Mouse (Mus musculus): Measurements from ENCODE around the gene Rasal2. TPM values are rescaled to one million over a fixed set of nuclear protein-coding genes. Genes with fewer than 3 reads are reported as not detected.

The Rasal2 gene
- polyA plus RNA-seq, 1 experiment from 2014 or later = 15.3 TPM

DNA sequence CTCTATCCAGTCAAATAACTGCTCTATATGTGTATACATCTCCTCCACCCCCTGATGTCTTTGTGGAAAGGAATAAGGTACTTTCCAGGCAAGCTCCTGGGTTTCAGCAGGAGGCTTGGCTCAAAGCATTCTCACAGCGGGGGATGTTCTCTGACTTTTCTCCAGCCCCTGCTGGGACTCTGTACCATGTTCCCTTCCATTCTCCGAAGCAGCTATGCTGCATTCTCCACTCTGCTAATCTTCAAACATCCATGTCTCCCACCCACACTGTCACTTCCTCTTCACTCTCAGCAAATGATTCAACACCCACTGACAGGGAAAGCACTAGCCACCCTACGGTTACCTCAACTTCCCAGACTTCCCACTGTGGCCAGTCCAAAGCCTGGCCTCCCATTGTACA lies 20.9 kb upstream of the Rasal2 start:
- H3K9ac ChIP-seq (replicated peaks; ENCODE audit: low read depth) = no peak overlapping the region
- ATAC-seq = no peak

DNA sequence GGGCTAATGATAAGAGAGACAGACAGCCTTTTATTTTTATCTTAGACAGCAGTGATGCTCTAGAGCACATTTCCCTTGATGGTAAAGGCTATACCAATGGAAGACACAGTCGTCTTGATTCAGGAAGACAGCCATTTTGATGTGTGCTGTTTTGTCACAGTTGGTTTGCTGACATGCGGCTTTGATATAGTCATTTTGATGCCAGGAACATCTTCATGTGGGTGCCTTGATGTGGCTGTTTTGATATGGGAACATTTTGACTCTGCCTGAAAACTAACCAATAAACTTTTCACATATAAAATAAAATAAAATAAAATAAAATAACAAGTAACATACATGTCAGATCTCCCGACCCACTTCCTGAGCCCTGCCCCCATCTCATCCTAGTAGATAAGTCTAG lies 16.0 kb upstream of the Rasal2 start:
- no peak overlapping the region for H3K9ac ChIP-seq (replicated peaks; ENCODE audit: low read depth)
- H3K4me3 ChIP-seq (ENCODE audit: low read depth, low read length) = no peak overlapping the region
- no peaks in the 10 kb centered on the region for H3K4me1 ChIP-seq (ENCODE audit: insufficient read depth, low read depth, low read length)
- H3K27ac ChIP-seq (ENCODE audit: low read length) = no peak overlapping the region
- ATAC-seq = no peak
- DNase-seq (ENCODE audit: low spot score) = no peak
- no peaks in the 10 kb centered on the region for H3K9me3 ChIP-seq (ENCODE audit: low read length)
- TF ChIP-seq EP300 (IDR thresholded peaks at IDR 0.05) = no peak
- no peak for TF ChIP-seq CTCF (IDR thresholded peaks at IDR 0.05)
- no peak overlapping the region for H3K4me2 ChIP-seq (replicated peaks; ENCODE audit: low read depth, low read length)
- H3K36me3 ChIP-seq (ENCODE audit: insufficient read depth, low read length) = no peaks in the 10 kb centered on the region
- 82% methylated on average over 3 of the region's 3 CpGs for whole genome bisulfite sequencing
- H3K27me3 ChIP-seq (replicated peaks; ENCODE audit: insufficient read depth, low read length) = no peaks in the 10 kb centered on the region

More for the DNA sequence above, 20.9 kb upstream of the Rasal2 start:
- no peaks in the 10 kb centered on the region for H3K9me3 ChIP-seq (ENCODE audit: low read length)
- H3K4me3 ChIP-seq (ENCODE audit: low read depth, low read length) = no peak overlapping the region
- no peak for DNase-seq (ENCODE audit: low spot score)
- no peaks in the 10 kb centered on the region for H3K27me3 ChIP-seq (replicated peaks; ENCODE audit: insufficient read depth, low read length)
- H3K4me1 ChIP-seq (ENCODE audit: insufficient read depth, low read depth, low read length) = no peaks in the 10 kb centered on the region
- TF ChIP-seq CTCF (IDR thresholded peaks at IDR 0.05) (no peak), EP300 (IDR thresholded peaks at IDR 0.05) (no peak)
- no peak overlapping the region for H3K27ac ChIP-seq (ENCODE audit: low read length)
- WGBS = 26% methylated on average over 3 of the region's 3 CpGs
- H3K36me3 ChIP-seq (ENCODE audit: insufficient read depth, low read length) = no peaks in the 10 kb centered on the region
- no peak overlapping the region for H3K4me2 ChIP-seq (replicated peaks; ENCODE audit: low read depth, low read length)

DNA sequence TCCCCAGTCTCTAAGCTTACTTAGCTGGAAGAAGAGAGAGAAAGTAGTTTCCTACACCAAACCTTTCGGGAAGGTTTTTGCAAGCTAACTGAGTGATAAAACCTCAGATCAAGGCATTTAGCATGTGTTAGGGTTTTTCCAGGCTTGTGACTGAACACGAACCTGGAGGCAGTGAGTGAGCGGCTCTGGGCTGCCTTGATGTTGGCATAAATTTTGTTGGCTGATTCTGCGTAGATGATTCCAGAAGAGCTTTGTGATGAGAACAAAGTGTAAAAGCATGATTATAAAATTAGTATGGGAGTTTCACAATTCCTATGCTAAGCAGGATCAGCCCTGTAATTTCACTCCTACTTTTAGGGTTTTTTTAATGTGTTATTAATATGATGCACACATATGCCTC lies 15.2 kb upstream of the Rasal2 start:
- TF ChIP-seq CTCF (IDR thresholded peaks at IDR 0.05) = no peak
- TF ChIP-seq EP300 (IDR thresholded peaks at IDR 0.05) = no peak
- H3K27me3 ChIP-seq (replicated peaks; ENCODE audit: insufficient read depth, low read length) = no peaks in the 10 kb centered on the region
- no peaks in the 10 kb centered on the region for H3K4me1 ChIP-seq (ENCODE audit: insufficient read depth, low read depth, low read length)
- ATAC-seq = no peak
- H3K4me3 ChIP-seq (ENCODE audit: low read depth, low read length) = no peak overlapping the region
- WGBS = 97% methylated on average over 4 of the region's 4 CpGs
- no peaks in the 10 kb centered on the region for H3K36me3 ChIP-seq (ENCODE audit: insufficient read depth, low read length)
- DNase-seq (ENCODE audit: low spot score) = no peak
- H3K9ac ChIP-seq (replicated peaks; ENCODE audit: low read depth) = no peak overlapping the region
- H3K9me3 ChIP-seq (ENCODE audit: low read length) = no peaks in the 10 kb centered on the region
- H3K4me2 ChIP-seq (replicated peaks; ENCODE audit: low read depth, low read length) = no peak overlapping the region
- no peak overlapping the region for H3K27ac ChIP-seq (ENCODE audit: low read length)

DNA sequence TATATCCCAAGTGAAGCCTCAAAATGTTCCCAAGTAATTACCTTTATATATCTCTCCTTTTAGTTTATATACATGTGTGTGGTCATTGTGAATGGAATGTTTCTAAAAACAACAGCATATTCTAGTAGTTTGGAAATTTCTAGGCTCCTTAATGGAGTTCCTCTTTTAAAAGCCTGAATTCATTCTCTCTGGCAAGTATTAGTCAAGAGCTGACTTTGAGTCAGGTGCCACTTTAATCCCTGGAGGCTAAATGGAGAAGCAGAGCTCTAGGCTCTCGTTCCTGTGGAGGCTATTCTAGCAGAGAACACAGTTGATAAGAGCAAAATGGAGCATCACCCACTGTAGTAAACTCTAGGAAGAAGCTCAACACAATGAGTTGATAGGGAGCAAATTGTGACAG lies 14.5 kb upstream of the Rasal2 start:
- H3K9me3 ChIP-seq (ENCODE audit: low read length) = no peaks in the 10 kb centered on the region
- TF ChIP-seq EP300 (IDR thresholded peaks at IDR 0.05) (no peak), CTCF (IDR thresholded peaks at IDR 0.05) (no peak)

DNA sequence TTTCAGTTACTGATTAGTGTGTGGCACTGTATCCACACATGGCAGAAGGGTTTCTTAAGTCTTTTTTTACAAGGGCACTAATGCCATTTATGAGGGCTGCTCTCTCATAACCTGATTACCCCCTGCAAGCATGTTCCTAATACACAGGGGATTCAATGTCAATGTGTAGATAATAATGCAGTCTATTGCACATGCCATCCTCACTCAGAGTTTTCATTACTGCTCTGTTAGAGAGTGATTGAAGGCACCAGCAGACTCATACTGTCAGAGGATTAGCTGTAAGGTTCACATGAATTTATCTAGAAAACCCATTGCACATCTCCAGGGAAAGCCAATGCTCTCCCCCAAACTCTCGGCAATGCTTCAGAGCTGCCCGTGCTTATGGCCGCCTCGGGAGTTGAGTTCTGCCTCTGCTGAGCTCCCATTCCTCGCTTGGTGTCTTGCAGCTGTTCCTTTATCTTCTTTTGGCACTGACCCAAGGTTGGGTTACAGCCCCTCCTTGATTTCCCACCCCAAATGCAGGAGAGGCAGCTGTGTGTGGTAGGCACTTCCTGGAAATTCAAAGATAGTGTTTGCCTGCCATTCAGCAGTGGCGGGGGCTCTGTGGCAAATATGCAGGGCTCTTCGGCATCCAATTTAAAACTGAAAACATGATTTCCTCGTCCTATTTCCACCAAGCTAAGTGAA lies 13.5 kb upstream of the Rasal2 start:
- H3K9me3 ChIP-seq (ENCODE audit: low read length) = no peaks in the 10 kb centered on the region
- peak; percentile 58 for DNase-seq (ENCODE audit: low spot score)
- H3K9ac ChIP-seq (replicated peaks; ENCODE audit: low read depth) = no peak overlapping the region
- ATAC-seq = peak; percentile 47; the same call in 1 of the 2 replicates
- 25% methylated on average over 8 of the region's 8 CpGs for WGBS
- H3K27me3 ChIP-seq (replicated peaks; ENCODE audit: insufficient read depth, low read length) = no peaks in the 10 kb centered on the region
- H3K4me1 ChIP-seq (ENCODE audit: insufficient read depth, low read depth, low read length) = no peaks in the 10 kb centered on the region
- H3K4me2 ChIP-seq (replicated peaks; ENCODE audit: low read depth, low read length) = peak overlapping the region; percentile 44
- H3K27ac ChIP-seq (ENCODE audit: low read length) = no peak overlapping the region
- no peak for TF ChIP-seq CTCF (IDR thresholded peaks at IDR 0.05)
- no peaks in the 10 kb centered on the region for H3K36me3 ChIP-seq (ENCODE audit: insufficient read depth, low read length)
- no peak overlapping the region for H3K4me3 ChIP-seq (ENCODE audit: low read depth, low read length)

More for the DNA sequence above, 14.5 kb upstream of the Rasal2 start:
- ATAC-seq (no peak), DNase-seq (ENCODE audit: low spot score) (no peak)
- H3K9ac ChIP-seq (replicated peaks; ENCODE audit: low read depth) = no peak overlapping the region
- no peak overlapping the region for H3K27ac ChIP-seq (ENCODE audit: low read length)
- no peaks in the 10 kb centered on the region for H3K4me1 ChIP-seq (ENCODE audit: insufficient read depth, low read depth, low read length)
- H3K4me3 ChIP-seq (ENCODE audit: low read depth, low read length) = no peak overlapping the region
- WGBS = 46% methylated on average over 1 of the region's 1 CpGs
- H3K4me2 ChIP-seq (replicated peaks; ENCODE audit: low read depth, low read length) = no peak overlapping the region
- no peaks in the 10 kb centered on the region for H3K27me3 ChIP-seq (replicated peaks; ENCODE audit: insufficient read depth, low read length)
- no peaks in the 10 kb centered on the region for H3K36me3 ChIP-seq (ENCODE audit: insufficient read depth, low read length)

DNA sequence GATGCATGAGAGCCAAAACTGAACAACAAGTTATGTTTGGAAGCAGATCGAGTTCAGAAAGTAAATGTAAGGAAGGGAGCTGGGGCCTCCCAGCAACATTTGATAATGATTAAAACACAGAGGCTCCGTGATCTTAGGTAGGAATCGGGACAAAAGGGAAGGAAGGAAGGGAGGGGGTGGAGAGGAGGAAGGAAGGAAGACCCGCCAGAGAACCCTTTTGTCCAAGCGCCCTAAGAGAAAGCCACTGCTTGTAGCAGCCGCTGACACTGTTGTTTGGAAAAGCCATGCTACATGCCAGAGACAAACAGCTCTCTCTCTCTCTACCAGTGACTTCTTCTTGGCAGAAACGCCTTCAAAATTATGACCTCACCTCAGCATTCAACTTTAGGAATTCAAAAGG lies 5.5 kb upstream of the Rasal2 start:
- TF ChIP-seq EP300 (IDR thresholded peaks at IDR 0.05) = peak; percentile 81
- TF ChIP-seq CTCF (IDR thresholded peaks at IDR 0.05) = no peak
- no peaks in the 10 kb centered on the region for H3K36me3 ChIP-seq (ENCODE audit: insufficient read depth, low read length)
- peak overlapping the region; percentile 66 for H3K27ac ChIP-seq (ENCODE audit: low read length)
- no peaks in the 10 kb centered on the region for H3K9me3 ChIP-seq (ENCODE audit: low read length)
- no peak overlapping the region for H3K4me3 ChIP-seq (ENCODE audit: low read depth, low read length)
- no peaks in the 10 kb centered on the region for H3K27me3 ChIP-seq (replicated peaks; ENCODE audit: insufficient read depth, low read length)
- no peaks in the 10 kb centered on the region for H3K4me1 ChIP-seq (ENCODE audit: insufficient read depth, low read depth, low read length)
- WGBS = 56% methylated on average over 7 of the region's 7 CpGs
- H3K9ac ChIP-seq (replicated peaks; ENCODE audit: low read depth) = no peak overlapping the region
- ATAC-seq (peak; percentile 76), DNase-seq (ENCODE audit: low spot score) (peak; percentile 47)
- H3K4me2 ChIP-seq (replicated peaks; ENCODE audit: low read depth, low read length) = no peak overlapping the region
